In the genomic region with DNA sequence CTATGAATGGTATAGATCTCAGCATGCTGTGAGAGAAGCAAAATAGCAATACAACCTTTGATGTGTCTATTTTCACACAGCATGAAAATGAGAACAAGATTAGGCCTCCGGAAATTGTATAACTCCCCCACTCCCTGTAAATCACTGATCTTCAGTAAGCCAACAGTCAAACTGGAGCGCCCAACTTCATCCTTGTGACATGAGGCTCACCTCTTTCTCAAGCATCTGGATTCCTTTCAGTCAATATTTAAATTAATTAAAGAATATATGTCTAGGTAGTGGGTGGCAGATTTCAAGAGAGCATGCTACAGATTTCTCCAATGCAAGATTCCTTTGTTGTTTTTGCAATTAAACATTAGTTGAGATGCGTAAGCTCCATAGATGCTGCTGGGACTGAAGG, we compare ENCODE assay signal across 31 mouse cellular contexts. TPM values are rescaled to one million over a fixed set of nuclear protein-coding genes. Genes with fewer than 3 reads are reported as not detected.
"Had no signal": no experiment of that assay in that cellular context is flagged by ENCODE, and none has a peak within 500 bp of the region (broad histone marks: within the 10 kb centered on the region; RNA-seq: fewer than 3 reads in every experiment).

No protein-coding gene starts in this region.

- H3K9ac ChIP-seq: heart, embryonic 12.5 days; hindbrain, embryonic 12.5 days; hindbrain, embryonic 14.5 days; intestine, embryonic 15.5 days; limb, embryonic 13.5 days; limb, embryonic 15.5 days; liver, embryonic 12.5 days; liver, embryonic 14.5 days had no signal

- H3K4me1 ChIP-seq: heart, embryonic 10.5 days; heart, embryonic 12.5 days; hindbrain, embryonic 10.5 days; hindbrain, embryonic 12.5 days; intestine, embryonic 15.5 days; limb, embryonic 13.5 days; limb, embryonic 15.5 days; liver, embryonic 12.5 days had no signal

- H3K27me3 ChIP-seq: heart, embryonic 12.5 days; hindbrain, embryonic 12.5 days; intestine, embryonic 15.5 days; limb, embryonic 13.5 days; limb, embryonic 15.5 days; liver, embryonic 12.5 days had no signal

- H3K9me3 ChIP-seq: heart, embryonic 10.5 days; heart, embryonic 12.5 days; hindbrain, embryonic 10.5 days; hindbrain, embryonic 12.5 days; intestine, embryonic 15.5 days; limb, embryonic 13.5 days; limb, embryonic 15.5 days; liver, embryonic 12.5 days had no signal

- H3K4me3 ChIP-seq: heart, embryonic 10.5 days; heart, embryonic 12.5 days; hindbrain, embryonic 10.5 days; hindbrain, embryonic 12.5 days; intestine, embryonic 15.5 days; layer of hippocampus, adult 2 months; left cerebral cortex, adult 2 months; limb, embryonic 13.5 days; limb, embryonic 15.5 days; liver, embryonic 12.5 days had no signal

- H3K27ac ChIP-seq: heart, embryonic 10.5 days; hindbrain, embryonic 10.5 days; hindbrain, embryonic 12.5 days; hindbrain, embryonic 14.5 days; hindbrain, postnatal 0 days; intestine, embryonic 15.5 days; layer of hippocampus, adult 2 months; left cerebral cortex, adult 2 months; limb, embryonic 13.5 days; limb, embryonic 15.5 days; liver, embryonic 12.5 days; liver, embryonic 14.5 days had no signal

- H3K4me2 ChIP-seq: heart, embryonic 12.5 days; hindbrain, embryonic 12.5 days; hindbrain, embryonic 14.5 days; intestine, embryonic 15.5 days; limb, embryonic 13.5 days; limb, embryonic 15.5 days; liver, embryonic 12.5 days had no signal

- H3K36me3 ChIP-seq: heart, embryonic 10.5 days; heart, embryonic 12.5 days; hindbrain, embryonic 10.5 days; hindbrain, embryonic 12.5 days; intestine, embryonic 15.5 days; limb, embryonic 13.5 days; limb, embryonic 15.5 days; liver, embryonic 12.5 days had no signal

- ATAC-seq: hindbrain, postnatal 0 days; inflammation-experienced regulatory T-cells, adult 6 months; intestine, embryonic 15.5 days; intestine, postnatal 0 days; liver, embryonic 12.5 days had no signal

- DNase-seq: gastrocnemius, postnatal 25 days; heart, adult 18-20 months; heart, postnatal 10 days; heart, postnatal 4 days; kidney, adult 18-20 months; kidney, adult 8-10 months; kidney, postnatal 10 days; kidney, postnatal 25 days; kidney, postnatal 4 days; left cerebral cortex, postnatal 4 days had no signal

RNA-seq across cellular contexts. Expression of a gene that starts 2.6 kb away (rescaled TPM):
- polyA plus RNA-seq: heart, embryonic 10.5 days; heart, embryonic 12.5 days; heart, embryonic 14.5 days; hindbrain, embryonic 10.5 days; hindbrain, embryonic 12.5 days; hindbrain, postnatal 0 days; kidney, embryonic 14.5 days; kidney, embryonic 16.5 days; limb, embryonic 11.5 days; limb, embryonic 13.5 days; liver, embryonic 12.5 days; liver, embryonic 14.5 days had no signal

RNA-seq across cellular contexts. Expression of a gene that starts 47.5 kb away (rescaled TPM):
- polyA plus RNA-seq: heart, embryonic 10.5 days; heart, embryonic 12.5 days; heart, embryonic 14.5 days; heart, embryonic 16.5 days; hindbrain, embryonic 10.5 days; hindbrain, embryonic 12.5 days; hindbrain, embryonic 14.5 days; hindbrain, postnatal 0 days; inflammation-experienced regulatory T-cells, adult 6 months; intestine, embryonic 15.5 days; kidney, embryonic 14.5 days; kidney, embryonic 16.5 days; limb, embryonic 11.5 days; limb, embryonic 13.5 days; limb, embryonic 15.5 days; liver, adult 2 months; liver, embryonic 12.5 days; liver, embryonic 14.5 days had no signal
